Mouse (Mus musculus) urinary bladder, postnatal 25 days (tissue): ENCODE results near the gene Tulp1.
A peak's percentile ranks its signal among the peaks of the same experiment; 100 is the strongest.
"Not testable (repeated sequence)": the region's sequence is repeated elsewhere in the genome, so short reads cannot be mapped to it uniquely, and the experiment has no call there.

Experiments
- DNase-seq: peaks from one replicate; pipeline ENCODE4 v3.0.0; 2022; ENCODE audit warnings: low spot score

Tulp1 gene

DNA sequence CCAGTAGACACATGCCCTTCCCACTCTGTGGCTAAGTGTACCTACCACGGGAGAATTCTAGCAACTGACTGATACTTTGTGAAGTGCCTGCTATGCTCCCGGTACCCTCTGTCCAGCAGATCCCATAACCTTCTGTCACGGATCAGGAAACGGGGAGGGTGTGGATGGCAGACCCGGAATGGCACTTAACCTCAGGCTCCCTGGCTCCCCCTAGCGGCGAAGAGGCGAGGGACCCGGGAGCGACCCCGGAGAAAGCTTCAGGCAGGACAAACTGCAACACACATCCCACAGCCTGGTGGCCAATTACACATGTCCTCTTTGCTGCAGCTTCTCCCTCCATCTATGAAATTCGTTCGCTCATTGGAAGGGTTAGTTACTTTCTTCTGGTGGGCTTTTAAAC lies 3.4 kb upstream of the Tulp1 start:
- peak; percentile 86 for DNase-seq

DNA sequence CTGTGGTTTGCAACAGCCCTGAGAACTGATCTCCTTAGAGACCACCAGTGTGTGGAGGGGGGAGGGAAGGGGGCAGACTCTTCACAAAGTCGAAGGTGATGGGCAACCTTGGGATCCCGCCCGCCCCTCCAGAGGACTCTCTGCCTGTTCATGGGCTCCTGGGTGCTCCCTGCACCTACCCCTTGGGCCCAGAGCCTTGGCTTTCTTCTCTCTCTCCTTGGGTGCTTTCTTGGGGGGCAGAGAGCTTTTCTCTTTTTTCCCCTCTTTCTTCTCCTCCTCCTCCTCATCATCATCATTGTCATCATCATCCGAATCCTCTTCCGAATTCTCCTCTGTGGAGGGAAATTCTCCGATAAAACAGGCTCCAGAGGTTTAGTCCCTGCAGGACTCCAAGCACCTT lies 1.5 kb downstream of the Tulp1 start:
- DNase-seq: no peak

DNA sequence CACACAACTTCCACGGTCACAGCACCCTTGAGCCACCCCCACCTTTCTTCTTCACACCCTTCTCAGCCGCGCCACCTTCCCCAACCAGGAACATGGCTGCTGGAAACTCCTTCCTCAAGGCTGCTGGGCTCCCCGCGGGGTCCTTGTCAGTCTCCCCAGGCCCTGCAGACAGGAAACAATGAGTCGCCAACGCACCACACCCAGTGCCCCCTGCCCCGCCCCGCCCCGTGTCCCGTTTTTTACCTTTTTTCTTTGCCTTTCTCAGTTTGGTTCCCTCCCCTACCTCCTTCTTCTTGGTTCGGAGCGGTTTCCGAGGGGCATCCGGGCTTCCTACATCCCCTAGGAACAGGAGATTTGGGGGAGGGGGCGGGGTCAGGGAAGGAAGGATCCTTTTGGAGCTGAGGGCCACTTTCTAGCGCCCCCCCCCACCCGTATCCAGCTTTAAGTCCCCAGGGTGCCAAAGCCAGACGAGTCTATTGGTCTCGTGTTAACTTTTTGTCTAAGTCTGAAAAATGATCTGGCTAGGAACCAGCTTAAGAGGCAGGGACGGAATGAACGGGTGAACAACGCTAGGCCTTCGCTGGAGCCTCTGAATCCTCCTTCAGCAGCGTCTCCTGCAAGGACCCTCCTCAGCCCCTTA lies 2.2 kb downstream of the Tulp1 start:
- no peak for DNase-seq

GRCm38 (mm10) chr17:28361921-28362652 lies 2.9 kb downstream of the Tulp1 start:
- no peak for DNase-seq

DNA sequence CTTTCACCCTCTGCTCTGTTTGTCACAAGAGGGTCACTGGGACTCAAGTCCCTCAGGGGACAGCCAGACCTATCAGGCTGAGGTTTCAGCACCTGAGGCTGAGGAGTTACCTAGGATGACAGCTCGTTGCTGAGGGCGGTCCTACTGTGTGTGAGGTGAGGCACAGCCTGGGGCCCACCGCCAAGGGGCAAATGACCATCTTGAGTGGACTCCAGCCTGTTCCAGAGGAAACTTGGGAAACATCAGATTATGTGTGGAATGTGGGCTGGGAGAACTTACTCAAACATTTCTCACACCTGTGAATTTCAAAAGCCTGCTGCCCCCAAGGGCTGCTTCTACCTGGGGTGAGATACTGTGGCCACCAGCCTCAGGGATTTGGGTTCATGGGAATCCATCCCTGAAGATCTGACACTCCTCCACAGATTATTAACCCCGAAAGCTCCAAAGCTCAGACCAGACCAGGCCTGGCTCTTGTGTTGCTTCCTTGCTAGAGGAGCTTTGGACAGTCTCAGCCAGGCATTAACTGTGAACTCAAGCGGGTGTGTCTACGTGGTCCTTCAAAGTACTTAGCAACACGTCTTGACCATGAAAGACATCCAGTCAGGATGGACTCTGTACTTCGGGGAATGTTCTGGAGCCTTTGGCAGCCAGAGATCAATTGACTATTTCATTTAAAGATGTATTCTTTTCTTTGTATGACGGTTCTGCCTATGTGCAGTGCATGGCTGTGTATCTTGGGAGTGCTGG lies 4.3 kb downstream of the Tulp1 start:
- DNase-seq: no peak

- DNase-seq: not testable (repeated sequence)
Observed at GRCm38 (mm10) chr17:28358576-28359261, 6.3 kb downstream of the Tulp1 start.

DNA sequence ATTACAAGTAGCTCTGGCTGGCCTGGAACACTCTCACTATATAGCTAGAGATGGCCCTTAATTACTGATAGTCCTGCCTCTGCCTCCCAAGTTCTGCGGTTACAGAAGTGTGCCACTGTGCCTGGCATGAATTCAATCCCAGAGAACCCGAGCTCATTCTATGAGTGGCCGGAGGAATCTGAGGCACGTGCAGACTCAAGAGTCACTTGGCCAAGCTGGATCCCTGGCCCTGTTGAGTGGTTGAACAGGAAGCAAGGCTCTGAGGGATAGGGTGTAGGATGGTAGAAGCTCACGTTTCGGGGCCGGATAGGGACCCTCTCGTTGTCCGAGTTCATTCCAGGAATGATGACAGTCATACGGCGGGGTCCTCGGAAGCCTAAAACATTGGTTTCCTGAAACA lies 9.2 kb downstream of the Tulp1 start:
- no peak for DNase-seq

- DNase-seq: no peak
Observed at GRCm38 (mm10) chr17:28352018-28352417, 13.0 kb downstream of the Tulp1 start.

DNA sequence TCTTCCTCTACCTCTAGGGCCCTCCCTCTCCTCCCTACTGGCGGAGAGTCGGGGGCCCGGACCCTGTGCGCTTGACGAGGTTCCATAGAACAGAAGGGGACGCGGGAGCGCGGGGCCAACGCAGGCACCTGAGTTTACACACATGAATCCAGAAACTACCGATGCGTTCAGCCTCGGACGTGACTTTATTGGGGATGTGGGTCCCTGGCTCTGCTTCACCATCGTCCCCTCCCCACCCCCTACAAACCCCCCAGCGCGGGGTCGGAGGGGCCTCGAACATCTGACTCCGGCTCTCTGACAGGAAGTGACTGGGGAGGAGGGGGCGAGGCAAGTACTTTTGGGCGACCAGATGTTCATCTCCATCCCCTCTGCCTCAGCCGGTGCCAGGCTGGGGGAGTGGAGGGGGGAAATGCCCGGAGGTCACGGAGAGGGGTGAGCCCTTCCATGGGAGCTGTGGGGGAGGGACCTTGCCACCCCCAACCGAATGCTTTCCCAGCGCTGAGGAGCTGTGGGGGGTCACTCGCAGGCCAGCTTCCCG lies 13.6 kb downstream of the Tulp1 start:
- peak; percentile 63 for DNase-seq

DNA sequence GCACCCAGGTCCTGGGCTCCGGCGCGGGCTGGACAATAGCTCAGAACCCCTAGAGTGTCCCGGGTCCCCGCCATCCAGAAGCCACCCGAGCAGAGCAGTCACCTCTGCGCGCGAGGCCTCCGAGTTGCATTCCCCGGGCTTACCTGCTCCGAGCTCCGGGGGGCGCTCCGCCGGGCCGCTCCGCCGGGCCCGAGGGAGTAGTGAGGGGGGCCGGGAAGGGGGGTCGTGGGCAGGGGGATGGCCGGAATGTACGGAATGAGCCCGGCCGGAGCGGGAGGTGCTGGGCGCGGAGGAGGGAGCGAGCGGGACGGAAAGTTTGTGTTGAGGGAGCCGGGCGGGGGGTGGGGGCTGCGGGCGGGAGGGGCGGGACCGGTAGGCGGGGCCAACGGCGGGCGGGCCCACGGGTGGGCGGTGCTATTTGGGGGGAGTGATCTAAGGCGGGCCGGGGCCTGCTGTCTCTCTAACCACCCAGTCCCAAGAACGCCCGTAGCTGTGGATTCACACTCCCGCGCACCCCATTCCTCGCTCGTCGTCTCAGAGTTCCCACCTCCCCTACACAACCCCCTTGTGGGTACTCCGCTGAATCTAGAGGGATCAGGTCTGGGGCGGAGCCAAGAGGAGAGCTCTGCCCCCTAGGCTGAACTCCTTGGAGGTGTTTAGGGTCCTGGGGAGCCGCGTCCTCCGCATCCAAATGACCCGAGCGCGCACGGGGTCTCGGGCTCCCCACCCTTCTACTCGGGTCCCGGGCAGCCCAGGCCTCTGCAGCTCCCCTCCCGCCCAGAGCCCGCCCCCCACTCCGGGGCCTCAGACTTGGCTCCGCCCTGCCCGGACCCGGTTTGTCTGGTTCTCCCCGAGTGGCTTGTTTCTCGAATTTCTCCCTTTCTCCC lies 14.3 kb downstream of the Tulp1 start, which contains the start of gene Tead3:
Gene Tead3 (minus strand): TSS at position 352 of the 887 bp plus-strand sequence.
- peak; percentile 80 for DNase-seq

DNA sequence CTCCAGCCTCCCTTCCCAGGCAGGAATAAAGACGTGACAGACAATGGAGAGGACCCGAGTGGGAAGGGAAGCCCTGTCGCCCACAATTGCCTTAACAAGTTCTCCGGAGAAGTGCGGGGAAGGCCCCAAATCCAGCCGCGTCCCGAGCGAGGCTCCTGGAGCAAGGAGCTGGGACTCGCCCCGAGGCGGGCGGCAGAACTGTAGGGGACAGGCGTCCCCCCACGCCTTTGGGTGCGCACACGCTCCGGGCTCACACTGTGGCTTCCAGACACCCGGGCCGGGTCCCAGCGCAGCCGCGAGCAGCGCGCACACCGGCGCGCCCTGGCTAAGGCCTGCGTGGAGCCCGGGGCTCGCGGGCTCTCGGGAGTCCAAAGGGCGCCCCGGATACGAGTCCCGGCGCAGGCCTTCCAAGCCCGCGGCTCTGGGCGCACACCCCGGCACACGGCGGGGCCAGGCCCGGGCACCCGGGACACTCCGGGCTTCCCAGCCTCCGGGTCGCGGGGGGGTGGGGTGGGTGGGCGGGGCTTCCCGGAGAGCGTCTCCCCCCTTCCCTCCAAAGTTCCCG lies 15.0 kb downstream of the Tulp1 start:
- peak; percentile 54 for DNase-seq

GRCm38 (mm10) chr17:28349264-28349880 lies 15.7 kb downstream of the Tulp1 start:
- peak; percentile 41 for DNase-seq

DNA sequence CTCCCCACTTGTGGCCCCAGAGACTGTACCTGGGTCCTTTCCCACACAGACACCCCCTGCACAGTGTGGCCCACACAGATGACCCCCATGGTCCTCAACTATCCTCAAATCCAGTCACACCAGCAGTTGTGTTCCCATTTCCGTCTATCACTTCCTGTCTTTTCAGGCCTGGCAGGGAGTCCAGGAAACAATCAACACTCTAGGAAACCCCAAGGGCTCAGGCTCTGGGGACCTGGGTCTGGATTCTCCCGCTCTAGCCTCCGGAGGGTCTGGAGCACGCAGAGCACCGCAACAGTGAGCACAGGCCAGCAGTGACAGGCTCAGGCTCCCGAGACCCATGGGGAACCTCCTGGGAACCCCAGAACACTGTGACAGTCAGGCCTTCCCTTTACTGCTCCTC lies 16.8 kb downstream of the Tulp1 start:
- peak; percentile 7 for DNase-seq

DNA sequence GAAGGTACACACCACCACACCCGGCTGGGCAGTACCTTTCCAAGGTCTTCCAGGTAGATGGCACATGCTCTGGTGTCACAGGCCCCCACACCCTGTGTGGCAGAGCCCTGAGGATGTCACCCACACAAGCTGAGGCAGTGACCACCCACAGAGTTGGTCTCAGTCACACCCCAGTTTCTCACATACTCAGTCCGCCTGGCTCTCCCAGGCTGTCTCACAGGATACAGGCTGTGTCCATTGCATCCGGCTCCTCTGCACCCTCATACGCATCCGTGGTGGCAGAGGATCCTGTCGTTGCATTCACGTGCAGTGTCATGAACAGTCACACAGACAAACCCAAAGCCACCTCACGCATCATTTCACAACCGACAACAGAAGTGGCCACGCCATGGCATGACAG lies 17.7 kb downstream of the Tulp1 start:
- DNase-seq: peak; percentile 7

GRCm38 (mm10) chr17:28345882-28346281 lies 19.1 kb downstream of the Tulp1 start:
- no peak for DNase-seq

DNA sequence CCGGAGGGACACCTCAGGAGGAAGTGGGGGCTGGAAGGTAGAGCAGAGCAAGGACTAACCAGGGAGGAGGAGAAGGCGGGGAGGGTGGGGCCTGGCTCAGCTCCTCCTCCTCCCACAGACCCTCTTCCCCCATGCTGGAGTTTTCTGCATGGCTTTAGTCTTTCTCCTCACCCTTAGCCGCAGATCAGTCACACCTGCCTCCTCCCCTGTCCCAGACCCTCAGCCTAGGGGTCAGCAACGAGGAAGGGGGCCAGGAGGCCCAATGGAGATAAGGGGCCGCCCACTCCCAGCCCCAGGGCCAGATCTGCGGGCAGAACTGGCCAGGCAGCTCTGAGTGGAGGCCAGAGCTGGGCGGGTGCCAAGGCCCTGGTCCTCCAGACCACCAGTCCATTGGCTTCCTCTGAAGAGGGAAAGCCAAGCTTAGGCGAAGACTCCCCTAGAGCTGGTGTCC lies 19.7 kb downstream of the Tulp1 start:
- DNase-seq: peak; percentile 47

GRCm38 (mm10) chr17:28344670-28345069 lies 20.4 kb downstream of the Tulp1 start:
- no peak for DNase-seq

DNA sequence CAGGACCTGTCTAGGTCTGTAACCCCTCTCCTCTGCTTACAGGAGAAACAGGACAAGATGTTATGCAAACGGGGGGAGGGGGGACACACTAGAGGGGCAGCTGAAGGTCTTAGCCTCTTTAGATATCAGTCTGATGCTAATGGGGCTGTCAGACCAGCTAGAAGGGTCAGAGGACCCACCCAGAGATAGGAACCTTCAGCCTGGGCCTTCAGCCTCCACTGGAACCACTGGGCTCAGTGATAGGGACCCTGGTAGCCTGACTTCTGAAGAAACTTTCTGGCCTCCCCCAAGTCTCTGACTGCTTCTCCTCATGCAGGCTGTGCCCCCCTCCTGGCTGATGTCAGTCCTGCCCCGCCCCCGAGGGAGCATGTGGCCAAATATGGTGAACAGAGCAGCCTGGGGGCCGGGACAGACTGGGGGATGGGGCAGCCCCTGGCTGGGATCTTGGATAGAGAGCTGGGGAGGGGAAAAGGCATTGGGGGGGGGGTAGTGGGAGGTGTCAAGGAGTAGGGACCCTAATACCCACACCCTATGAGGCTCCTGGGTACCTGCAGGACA lies 20.9 kb downstream of the Tulp1 start:
- no peak for DNase-seq

DNA sequence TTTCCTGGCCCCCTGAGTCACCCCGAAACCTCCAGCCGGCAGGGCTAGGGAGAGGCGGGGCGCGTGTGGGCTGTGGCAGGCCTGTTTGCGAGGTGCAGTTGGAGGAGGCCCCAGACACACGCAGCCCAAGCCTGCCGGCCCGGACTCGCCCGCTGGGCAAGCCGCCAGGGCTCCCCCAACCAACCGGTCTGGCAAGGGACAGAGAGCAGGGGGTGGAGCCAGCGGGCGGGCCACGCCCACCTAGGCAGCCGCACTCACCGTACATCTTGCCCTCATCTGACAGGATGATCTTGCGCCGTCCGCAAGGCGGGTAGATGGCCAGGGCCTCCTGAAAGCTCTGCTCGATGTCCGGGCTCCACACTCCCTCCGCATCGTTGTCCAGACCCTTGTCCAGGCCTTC lies 23.9 kb downstream of the Tulp1 start:
- peak; percentile 98 for DNase-seq

DNA sequence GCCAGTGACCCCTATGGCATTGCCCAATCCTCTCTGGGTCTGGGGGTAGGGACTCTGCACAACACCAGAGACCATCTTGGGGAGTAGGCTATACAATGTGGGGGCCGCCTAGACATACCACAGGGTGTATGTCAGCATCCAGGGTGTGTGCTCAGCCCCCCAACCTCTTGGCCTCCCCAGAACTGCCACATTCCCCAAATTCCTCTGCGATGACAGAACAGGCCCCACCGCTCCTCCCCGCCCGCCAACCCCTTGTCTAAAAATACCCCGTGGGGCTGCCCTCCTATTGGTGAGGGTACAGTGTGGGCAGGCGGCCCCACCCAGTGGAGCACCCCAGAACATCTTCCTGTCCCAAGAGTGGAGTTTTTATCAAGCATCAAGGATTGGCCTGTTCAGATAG lies 24.4 kb downstream of the Tulp1 start:
- DNase-seq: no peak
